Mouse (Mus musculus) urinary bladder, postnatal 4 days (tissue): ENCODE data around the gene Mgl2.
"Not testable (repeated sequence)": the region's sequence is repeated elsewhere in the genome, so short reads cannot be mapped to it uniquely, and the experiment has no call there.

Experiments
- DNase-seq, 2 experiments: peaks; one replicate each; pipeline ENCODE4 v3.0.0; 2021 to 2022; ENCODE audit warnings: low spot score in 2 of 2

Gene Mgl2

GRCm38 (mm10) chr11:70129926-70130379, at the start of gene Mgl2:
Gene Mgl2 (plus strand): TSS chr11:70130329.
- no peak for DNase-seq

GRCm38 (mm10) chr11:70080803-70081590, 49.1 kb upstream of the Mgl2 start:
- DNase-seq = no peak

GRCm38 (mm10) chr11:70084563-70084962, 45.6 kb upstream of the Mgl2 start:
- no peak for DNase-seq

GRCm38 (mm10) chr11:70091986-70092783, 37.9 kb upstream of the Mgl2 start, which contains the start of gene Asgr2:
Gene Asgr2 (plus strand): TSS chr11:70092644.
- DNase-seq = no peak

DNA sequence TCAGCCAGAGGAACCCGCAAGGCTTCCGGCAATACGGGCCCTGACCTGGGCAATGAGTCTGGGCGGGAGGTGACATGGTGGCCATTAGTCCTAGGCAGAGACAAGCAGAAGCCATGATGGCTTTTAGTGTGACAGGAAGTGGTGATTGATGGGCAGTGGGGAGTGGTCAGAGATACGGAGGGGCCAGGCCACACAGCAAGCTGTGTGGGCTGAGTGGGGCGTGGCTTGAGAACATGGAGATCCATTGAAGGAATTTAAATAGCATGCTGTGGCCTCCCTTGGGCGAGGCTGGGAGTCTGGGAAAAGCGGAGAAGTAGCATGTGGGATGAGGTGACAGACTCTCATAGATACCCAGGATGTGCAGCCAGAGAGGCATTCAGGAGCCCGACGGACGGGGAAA, 32.7 kb upstream of the Mgl2 start:
- DNase-seq = no peak

GRCm38 (mm10) chr11:70099102-70099501, 31.0 kb upstream of the Mgl2 start:
- no peak for DNase-seq

DNA sequence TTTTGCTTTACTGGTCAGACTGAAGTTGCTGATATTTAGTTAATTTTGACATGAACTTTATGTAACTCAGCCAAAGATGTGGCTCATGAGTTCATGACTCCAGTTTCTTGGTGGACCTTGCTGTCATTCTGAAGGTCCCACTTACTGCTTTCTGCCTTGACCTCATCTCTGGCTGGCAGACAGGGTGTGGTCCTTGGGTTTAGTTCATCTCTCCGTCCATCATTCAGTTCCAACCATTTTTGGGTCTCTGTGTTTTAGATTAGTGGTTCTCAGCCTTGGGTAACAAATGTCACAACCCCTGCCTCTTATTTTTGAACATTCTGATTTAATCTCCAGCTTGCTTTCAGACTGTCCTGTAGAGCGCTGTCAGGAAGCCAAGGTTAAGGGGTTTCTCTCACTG, 30.3 kb upstream of the Mgl2 start:
- no peak for DNase-seq

- DNase-seq = no peak
Measured at GRCm38 (mm10) chr11:70103701-70104315, 26.3 kb upstream of the Mgl2 start.

- DNase-seq = no peak
Measured at GRCm38 (mm10) chr11:70107085-70107484, 23.0 kb upstream of the Mgl2 start.

- no peak for DNase-seq
Measured at GRCm38 (mm10) chr11:70110146-70110545, 20.0 kb upstream of the Mgl2 start.

GRCm38 (mm10) chr11:70114562-70114961, 15.6 kb upstream of the Mgl2 start:
- no peak for DNase-seq

- peak in 1 of 2 experiments; percentile 51 for DNase-seq
Measured at GRCm38 (mm10) chr11:70115901-70116300, 14.2 kb upstream of the Mgl2 start.

- not testable (repeated sequence) for DNase-seq
Measured at GRCm38 (mm10) chr11:70135001-70135400, 4.9 kb downstream of the Mgl2 start.

DNA sequence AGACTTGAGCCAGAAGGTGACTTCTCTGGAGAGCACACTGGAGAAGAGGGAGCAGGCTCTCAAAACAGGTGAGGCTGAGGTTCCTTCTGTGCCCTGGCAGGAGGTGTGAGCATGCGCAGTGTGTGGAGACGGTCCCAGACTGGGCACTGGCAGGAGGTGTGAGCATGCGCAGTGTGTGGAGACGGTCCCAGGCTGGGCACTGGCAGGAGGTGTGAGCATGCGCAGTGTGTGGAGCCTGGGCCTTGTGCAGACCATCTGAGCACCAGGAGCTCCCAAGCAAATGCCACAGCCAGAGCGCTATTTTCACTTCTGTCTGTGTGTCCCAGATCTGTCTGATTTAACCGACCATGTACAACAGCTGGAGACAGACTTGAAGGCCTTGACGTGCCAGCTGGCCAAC, 5.8 kb downstream of the Mgl2 start:
- DNase-seq = not testable (repeated sequence)

GRCm38 (mm10) chr11:70139171-70139570, 9.0 kb downstream of the Mgl2 start:
- no peak for DNase-seq

- no peak for DNase-seq
Measured at GRCm38 (mm10) chr11:70151072-70151471, 20.9 kb downstream of the Mgl2 start.

GRCm38 (mm10) chr11:70155897-70156296, 25.8 kb downstream of the Mgl2 start, which contains the start of gene Clec10a:
Gene Clec10a (plus strand): TSS chr11:70156197.
- not testable (repeated sequence) for DNase-seq

GRCm38 (mm10) chr11:70162336-70162735, 32.2 kb downstream of the Mgl2 start:
- no peak for DNase-seq

GRCm38 (mm10) chr11:70165972-70166921, 36.1 kb downstream of the Mgl2 start:
- DNase-seq = no peak

DNA sequence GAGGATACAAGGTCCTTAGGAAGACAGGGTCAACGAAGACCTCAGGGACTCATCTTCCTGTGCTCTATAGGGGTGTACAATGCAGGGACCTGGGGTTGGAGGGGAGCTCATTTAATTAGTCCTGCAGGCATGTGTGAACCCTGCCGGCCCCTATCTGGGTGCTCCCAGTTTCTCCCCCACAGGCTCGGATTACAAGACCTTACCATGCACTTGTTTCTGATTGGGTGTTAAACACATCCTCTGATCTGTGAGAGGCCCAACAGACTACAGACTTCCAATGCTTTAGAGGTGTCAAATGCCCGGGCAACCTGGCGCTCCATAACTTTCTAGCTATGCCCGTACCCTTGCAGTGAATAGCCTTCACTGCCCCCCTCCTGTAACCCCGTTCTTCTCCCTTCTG, 38.0 kb downstream of the Mgl2 start:
- no peak for DNase-seq

DNA sequence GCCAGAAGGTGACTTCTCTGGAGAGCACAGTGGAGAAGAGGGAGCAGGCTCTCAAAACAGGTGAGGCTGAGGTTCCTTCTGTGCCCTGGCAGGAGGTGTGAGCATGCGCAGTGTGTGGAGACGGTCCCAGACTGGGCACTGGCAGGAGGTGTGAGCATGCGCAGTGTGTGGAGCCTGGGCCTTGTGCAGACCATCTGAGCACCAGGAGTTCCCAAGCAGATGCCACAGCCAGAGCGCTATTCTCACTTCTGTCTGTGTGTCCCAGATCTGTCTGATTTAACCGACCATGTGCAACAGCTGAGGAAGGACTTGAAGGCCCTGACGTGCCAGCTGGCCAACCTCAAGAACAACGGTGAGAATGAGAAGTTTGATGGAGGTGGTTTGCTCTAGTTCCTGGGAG, 39.3 kb downstream of the Mgl2 start:
- not testable (repeated sequence) for DNase-seq
